Mouse (Mus musculus) forebrain, embryonic 11.5 days (tissue): ENCODE data around the gene Eaf1. TPM values are rescaled to one million over a fixed set of nuclear protein-coding genes. Genes with fewer than 3 reads are reported as not detected.
A peak's percentile ranks its signal among the peaks of the same experiment; 100 is the strongest.

Experiments
- ATAC-seq: fragments of 200-750 bp; cut with Nextera tagmentation; replicated peaks from 2 replicates; pipeline ENCODE4 v1.8.0; 2017; ENCODE audit warnings: moderate TSS enrichment; ENCODE audit not compliant: low FRiP score
- DNase-seq: peaks from one replicate; pipeline ENCODE4 v3.0.0-alpha.2; 2017; ENCODE audit warnings: low spot score
- H3K27ac ChIP-seq: fragments of 300-500 bp; sonication (generic); 2 replicates; pipeline ENCODE4 v1.5.1; 2014; ENCODE audit warnings: low read depth, low read length
- H3K27me3 ChIP-seq: fragments of 300-500 bp; sonication (generic); 2 replicates; pipeline ENCODE4 v1.6.1; 2014; ENCODE audit warnings: mild to moderate bottlenecking, low read length, mixed read lengths; ENCODE audit not compliant: control insufficient read depth, insufficient read depth
- H3K36me3 ChIP-seq: fragments of 300-500 bp; sonication (generic); 2 replicates; pipeline ENCODE4 v1.6.1; 2014; ENCODE audit warnings: mild to moderate bottlenecking, low read length, moderate library complexity, mixed read lengths; ENCODE audit not compliant: control insufficient read depth, insufficient read depth
- H3K4me1 ChIP-seq: fragments of 300-500 bp; sonication (generic); replicated peaks from 2 replicates; pipeline ENCODE4 v1.6.1; 2014; ENCODE audit warnings: low read length, mixed read lengths; ENCODE audit not compliant: control insufficient read depth, insufficient read depth
- H3K4me2 ChIP-seq: fragments of 300-500 bp; sonication (generic); 2 replicates; pipeline ENCODE4 v1.6.1; 2014; ENCODE audit warnings: low read depth, mild to moderate bottlenecking, low read length, moderate library complexity, mixed read lengths; ENCODE audit not compliant: severe bottlenecking
- H3K4me3 ChIP-seq: fragments of 300-500 bp; sonication (generic); 2 replicates; pipeline ENCODE4 v1.5.1; 2014; ENCODE audit warnings: low read depth, low read length
- H3K9ac ChIP-seq: fragments of 300-500 bp; sonication (generic); 2 replicates; pipeline ENCODE4 v1.6.1; 2014; ENCODE audit warnings: low read length
- H3K9me3 ChIP-seq: fragments of 300-500 bp; sonication (generic); 2 replicates; pipeline ENCODE4 v1.6.1; 2016; ENCODE audit warnings: low read length, mixed read lengths; ENCODE audit not compliant: control insufficient read depth
- WGBS: fragments of 180-500 bp; shearing (Covaris S2); extraction: QIAGEN DNeasy Blood & Tissue Kit; methylation state at CpG from one replicate; pipeline ENCODE4 v1.1.7; 2014; 5-methylcytosine and 5-hydroxymethylcytosine counted together
- polyA plus RNA-seq: library from polyadenylated mRNA; unstranded; fragments of >200 nt; fragmentation: Nextera tagmentation; extraction: Ambion mirVana; gene quantifications from 2 replicates; pipeline ENCODE4 v1.2.1, GENCODE M21; 2014

The Eaf1 gene
- polyA plus RNA-seq, 1 experiment from 2014 or later: 25.7 TPM

DNA sequence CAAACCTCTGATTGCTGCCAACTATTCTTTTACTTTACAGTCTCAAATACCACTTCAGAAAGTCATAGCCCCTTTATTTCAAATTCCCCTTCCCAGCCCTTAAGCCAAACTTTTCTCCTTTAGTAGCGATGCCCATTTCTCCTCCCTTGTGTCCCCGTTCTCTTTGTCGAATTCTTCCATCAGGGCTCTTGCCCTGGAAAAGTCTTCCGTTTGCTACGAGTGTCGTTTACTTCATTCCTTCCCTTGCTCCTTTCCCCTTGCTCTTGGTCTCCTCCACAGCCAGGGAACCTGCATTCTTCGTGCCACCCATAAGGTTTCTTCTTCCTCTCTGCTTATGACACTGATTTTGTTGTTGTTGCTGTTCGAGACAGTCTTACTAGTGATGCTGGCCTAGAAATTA, 1.3 kb downstream of the Eaf1 start:
- no peaks in the 10 kb centered on the region for H3K27me3 ChIP-seq
- H3K4me2 ChIP-seq: peak overlapping the region; percentile 92
- peak overlapping the region; percentile 61; the same call in 1 of the 2 replicates for H3K27ac ChIP-seq
- DNase-seq: no peak
- 8% methylated on average over 8 of the region's 8 CpGs for WGBS
- peak overlapping the region; percentile 92 for H3K4me3 ChIP-seq
- H3K36me3 ChIP-seq: no peaks in the 10 kb centered on the region; the same call in 1 of the 2 replicates
- H3K4me1 ChIP-seq: peaks cover 12% of the 10 kb centered on the region
- no peaks in the 10 kb centered on the region for H3K9me3 ChIP-seq
- peak overlapping the region; percentile 93 for H3K9ac ChIP-seq
- ATAC-seq: no peak

DNA sequence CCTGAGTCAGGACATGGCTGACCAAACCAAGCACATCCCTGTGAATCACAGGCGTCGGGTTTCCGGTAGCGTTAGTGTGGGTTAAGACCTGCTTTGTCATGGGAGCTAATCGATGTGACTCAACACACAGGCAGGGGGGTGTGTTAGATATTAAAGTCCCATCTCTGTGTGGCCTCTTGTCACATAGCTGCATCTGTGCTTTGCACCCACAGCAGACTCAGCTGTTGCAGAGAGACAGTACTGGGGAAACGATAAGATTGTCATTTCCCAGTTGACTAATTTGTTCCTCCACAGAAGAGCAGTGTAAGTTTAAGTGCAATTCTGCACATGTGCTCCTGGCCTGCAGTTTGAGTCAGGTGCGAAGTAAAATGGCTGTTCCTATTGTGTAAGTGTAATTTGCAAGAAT, 2.0 kb downstream of the Eaf1 start:
- 66% methylated on average over 7 of the region's 7 CpGs for WGBS
- DNase-seq: no peak
- Histone ChIP-seq H3K9me3 (no peaks in the 10 kb centered on the region), H3K27ac (no peak overlapping the region), H3K4me3 (peak overlapping the region; percentile 92), H3K36me3 (no peaks in the 10 kb centered on the region; the same call in 1 of the 2 replicates), H3K4me1 (peaks cover 12% of the 10 kb centered on the region), H3K4me2 (peak overlapping the region; percentile 92), H3K9ac (peak overlapping the region; percentile 93), H3K27me3 (no peaks in the 10 kb centered on the region)
- no peak for ATAC-seq

DNA sequence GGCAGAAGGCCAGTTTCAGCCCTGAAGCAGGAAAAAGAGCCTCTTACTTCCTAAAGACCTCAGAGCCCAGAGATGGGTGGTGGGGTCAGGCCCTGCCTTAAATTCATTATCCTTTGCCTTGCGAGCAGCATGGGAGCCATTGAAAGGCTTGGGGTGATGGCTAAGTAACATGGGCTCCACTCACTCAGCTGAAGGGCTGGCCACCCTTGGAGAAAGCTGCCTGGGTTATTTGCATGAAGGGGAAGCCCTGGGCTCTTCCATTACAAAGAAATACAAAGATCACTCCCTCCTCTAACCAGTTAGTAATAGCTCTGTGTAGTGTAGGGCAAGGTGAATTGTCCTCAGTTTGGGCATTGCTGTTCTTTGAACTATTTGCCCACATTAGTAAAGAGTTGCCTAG, 5.3 kb downstream of the Eaf1 start:
- H3K4me1 ChIP-seq: peaks cover 7% of the 10 kb centered on the region; the same call in 1 of the 2 replicates
- H3K36me3 ChIP-seq: no peaks in the 10 kb centered on the region; the same call in 1 of the 2 replicates
- WGBS: 83% methylated on average over 1 of the region's 1 CpGs
- H3K27me3 ChIP-seq: no peaks in the 10 kb centered on the region
- H3K4me2 ChIP-seq: no peak overlapping the region
- DNase-seq: no peak
- H3K27ac ChIP-seq: no peak overlapping the region
- ATAC-seq: no peak
- H3K4me3 ChIP-seq: no peak overlapping the region
- no peak overlapping the region for H3K9ac ChIP-seq
- no peaks in the 10 kb centered on the region for H3K9me3 ChIP-seq

GRCm38 (mm10) chr14:31503406-31503805, 9.2 kb downstream of the Eaf1 start:
- peaks cover 16% of the 10 kb centered on the region; the same call in 1 of the 2 replicates for H3K36me3 ChIP-seq
- WGBS: 93% methylated on average over 13 of the region's 13 CpGs

DNA sequence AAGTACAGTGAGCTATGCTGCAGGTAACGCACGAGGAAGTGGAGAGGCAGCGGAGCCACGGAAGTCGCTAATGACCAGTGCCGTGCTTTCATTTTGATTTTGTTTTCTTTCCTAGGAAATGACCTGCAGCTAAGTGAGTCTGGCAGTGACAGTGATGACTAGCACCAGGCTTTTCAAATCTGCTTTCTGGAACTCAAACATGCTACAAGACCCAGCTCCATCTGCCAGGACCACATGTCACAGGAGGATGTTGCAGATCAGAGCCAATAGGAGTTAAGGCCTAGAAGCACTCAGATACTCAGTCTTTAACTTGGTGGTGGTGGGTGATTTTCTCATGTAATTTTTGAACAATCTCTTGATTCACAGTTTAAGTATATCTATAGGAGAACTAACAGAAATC, 12.3 kb downstream of the Eaf1 start:
- Histone ChIP-seq H3K27me3 (no peaks in the 10 kb centered on the region), H3K4me2 (no peak overlapping the region), H3K9ac (no peak overlapping the region), H3K27ac (no peak overlapping the region), H3K9me3 (no peaks in the 10 kb centered on the region), H3K4me3 (no peak overlapping the region), H3K36me3 (peaks cover 19% of the 10 kb centered on the region; the same call in 1 of the 2 replicates), H3K4me1 (no peaks in the 10 kb centered on the region)
- 95% methylated on average over 6 of the region's 6 CpGs for WGBS
- ATAC-seq (no peak), DNase-seq (no peak)

More at GRCm38 (mm10) chr14:31503406-31503805, 9.2 kb downstream of the Eaf1 start:
- Histone ChIP-seq H3K4me1 (no peaks in the 10 kb centered on the region), H3K4me3 (no peak overlapping the region), H3K27ac (no peak overlapping the region), H3K4me2 (no peak overlapping the region), H3K27me3 (no peaks in the 10 kb centered on the region), H3K9ac (no peak overlapping the region), H3K9me3 (no peaks in the 10 kb centered on the region)
- DNase-seq (no peak), ATAC-seq (no peak)

DNA sequence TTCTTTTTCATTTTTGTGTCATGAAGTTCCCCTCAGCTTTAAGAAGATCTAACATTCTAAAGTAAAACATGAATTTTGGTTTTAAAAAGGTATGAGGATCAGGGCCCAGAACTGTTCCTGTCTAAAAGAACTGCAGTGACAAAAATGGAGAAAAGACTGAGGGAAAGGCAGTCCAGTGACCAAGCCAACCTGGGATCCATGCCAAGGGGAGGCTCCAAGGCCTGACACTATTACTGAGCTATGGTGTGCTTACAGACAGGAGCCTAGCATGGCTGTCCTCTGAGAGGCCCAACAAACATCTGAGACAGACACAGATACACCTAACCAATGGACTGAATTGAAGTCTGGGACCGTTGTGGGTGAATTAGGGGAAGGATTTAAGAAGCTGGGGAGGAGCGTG, 15.7 kb downstream of the Eaf1 start:
- no peaks in the 10 kb centered on the region for H3K4me1 ChIP-seq
- no peaks in the 10 kb centered on the region for H3K27me3 ChIP-seq
- no peak overlapping the region for H3K9ac ChIP-seq
- no peak for ATAC-seq
- H3K9me3 ChIP-seq: no peaks in the 10 kb centered on the region; the same call in 1 of the 2 replicates
- WGBS: 96% methylated on average over 2 of the region's 2 CpGs
- DNase-seq: no peak
- no peak overlapping the region for H3K27ac ChIP-seq
- H3K4me3 ChIP-seq: no peak overlapping the region
- H3K4me2 ChIP-seq: no peak overlapping the region
- H3K36me3 ChIP-seq: peaks cover 19% of the 10 kb centered on the region; the same call in 1 of the 2 replicates

- no peak for DNase-seq
- Histone ChIP-seq H3K4me3 (no peak overlapping the region), H3K9ac (no peak overlapping the region), H3K4me2 (no peak overlapping the region), H3K36me3 (peaks cover 16% of the 10 kb centered on the region; the same call in 1 of the 2 replicates), H3K27ac (no peak overlapping the region), H3K27me3 (no peaks in the 10 kb centered on the region), H3K4me1 (no peaks in the 10 kb centered on the region), H3K9me3 (no peaks in the 10 kb centered on the region; the same call in 1 of the 2 replicates)
- no peak for ATAC-seq
- WGBS: 82% methylated on average over 3 of the region's 3 CpGs
Measured at GRCm38 (mm10) chr14:31510322-31510721, 16.1 kb downstream of the Eaf1 start.

GRCm38 (mm10) chr14:31515895-31516294, 21.7 kb downstream of the Eaf1 start:
- no peak overlapping the region for H3K4me2 ChIP-seq
- H3K9ac ChIP-seq: no peak overlapping the region
- WGBS: 86% methylated on average over 2 of the region's 2 CpGs
- ATAC-seq: no peak
- no peak overlapping the region for H3K4me3 ChIP-seq
- H3K27me3 ChIP-seq: no peaks in the 10 kb centered on the region
- DNase-seq: no peak
- no peaks in the 10 kb centered on the region; the same call in 1 of the 2 replicates for H3K9me3 ChIP-seq
- H3K27ac ChIP-seq: no peak overlapping the region
- H3K4me1 ChIP-seq: no peaks in the 10 kb centered on the region
- no peaks in the 10 kb centered on the region for H3K36me3 ChIP-seq

DNA sequence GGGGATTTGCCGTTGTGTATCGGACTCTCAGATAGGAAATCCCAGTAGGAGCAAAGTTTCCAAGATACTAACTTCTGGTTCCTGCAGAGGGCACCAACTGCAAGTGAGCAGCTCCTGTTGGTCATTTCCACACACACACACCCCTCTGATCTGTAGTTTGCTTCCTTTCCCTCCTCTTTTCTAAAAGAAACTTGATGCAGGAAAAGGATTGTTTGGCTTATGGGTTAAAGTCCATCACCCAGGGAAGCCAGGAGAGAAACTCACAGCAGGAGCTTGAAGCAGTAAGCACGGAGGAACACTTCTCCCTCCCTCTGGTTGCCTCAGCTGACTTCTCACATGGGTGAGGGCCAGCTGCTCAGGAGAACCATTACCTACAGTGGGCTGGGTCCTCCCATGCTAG, 25.0 kb downstream of the Eaf1 start:
- Histone ChIP-seq H3K36me3 (no peaks in the 10 kb centered on the region), H3K4me3 (no peak overlapping the region), H3K27me3 (no peaks in the 10 kb centered on the region), H3K4me1 (no peaks in the 10 kb centered on the region), H3K9me3 (no peaks in the 10 kb centered on the region; the same call in 1 of the 2 replicates), H3K9ac (no peak overlapping the region), H3K27ac (no peak overlapping the region), H3K4me2 (no peak overlapping the region)
- no peak for ATAC-seq
- 57% methylated on average over 3 of the region's 3 CpGs for WGBS
- DNase-seq: peak; percentile 27
